Comparison of ENCODE assay signal across 7 mouse cellular contexts in the genomic region with DNA sequence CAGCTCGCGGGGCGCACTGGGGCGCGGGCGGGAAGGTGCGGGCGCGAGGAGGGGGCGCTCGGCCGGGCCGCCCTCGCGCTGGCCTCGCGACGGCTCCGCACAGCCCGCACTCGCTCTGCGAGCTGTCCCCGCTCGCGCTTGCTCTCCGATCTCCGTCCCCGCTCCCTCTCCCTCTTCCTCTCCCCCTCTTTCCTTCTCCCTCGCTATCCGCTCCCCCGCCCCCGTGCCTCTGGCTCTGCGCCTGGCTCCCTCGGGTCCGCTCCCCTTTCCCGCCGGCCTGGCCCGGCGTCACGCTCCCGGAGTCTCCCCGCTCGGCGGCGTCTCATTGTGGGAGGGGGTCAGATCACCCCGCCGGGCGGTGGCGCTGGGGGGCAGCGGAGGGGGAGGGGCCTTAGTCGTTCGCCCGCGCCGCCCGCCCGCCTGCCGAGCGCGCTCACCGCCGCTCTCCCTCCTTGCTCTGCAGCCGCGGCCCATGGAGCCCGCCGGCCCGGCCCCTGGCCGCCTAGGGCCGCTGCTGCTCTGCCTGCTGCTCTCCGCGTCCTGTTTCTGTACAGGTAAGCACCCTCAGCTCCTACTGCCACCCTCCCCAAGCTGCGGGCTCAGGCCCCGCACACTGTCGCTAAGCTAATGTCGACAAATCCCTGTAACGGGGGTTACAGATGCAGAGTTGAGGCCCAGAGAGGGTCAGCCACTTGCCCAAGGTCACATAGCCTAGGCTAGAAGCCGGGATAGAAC. TPM values are rescaled to one million over a fixed set of nuclear protein-coding genes. Genes with fewer than 3 reads are reported as not detected.
A peak's percentile ranks its signal among the peaks of the same experiment; 100 is the strongest.
DNase-seq lines count a peak whose midpoint lies in the region; ATAC-seq and TF ChIP-seq lines count a peak whose summit lies in the region.

No protein-coding gene starts in this region.

- H3K27me3 ChIP-seq in embryonic facial prominence, embryonic 11.5 days (ENCODE audit: control insufficient read depth, insufficient read depth, low read length): no peaks in the 10 kb centered on the region
- no peaks in the 10 kb centered on the region for H3K27me3 ChIP-seq in kidney, adult 2 months (replicated peaks; ENCODE audit: control insufficient read depth, insufficient read depth, low read length)
- peaks cover 28% of the 10 kb centered on the region for H3K27me3 ChIP-seq in limb, embryonic 12.5 days
- no peaks in the 10 kb centered on the region for H3K27me3 ChIP-seq in midbrain, embryonic 14.5 days (ENCODE audit: control insufficient read depth, insufficient read depth, low read length)
- H3K27me3 ChIP-seq in splenic B cell, adult 2 months (ENCODE audit: control insufficient read depth, insufficient read depth, low read length, poor library complexity, severe bottlenecking): no peaks in the 10 kb centered on the region

- peak; percentile 81 for DNase-seq in embryonic facial prominence, embryonic 11.5 days (ENCODE audit: low spot score)
- DNase-seq in heart, adult 18-20 months: peak; percentile 91 to 92
- DNase-seq in kidney, adult 2 months: peak; percentile 84
- peak; percentile 89 for DNase-seq in midbrain, embryonic 14.5 days
- DNase-seq in splenic B cell, adult 2 months (ENCODE audit: low read depth, low spot score): peak; percentile 43

- H3K36me3 ChIP-seq in embryonic facial prominence, embryonic 11.5 days (replicated peaks; ENCODE audit: control insufficient read depth, insufficient read depth, low read depth, low read length): no peaks in the 10 kb centered on the region
- no peaks in the 10 kb centered on the region for H3K36me3 ChIP-seq in kidney, adult 2 months (ENCODE audit: control insufficient read depth, insufficient read depth, low read length)
- H3K36me3 ChIP-seq in limb, embryonic 12.5 days: no peaks in the 10 kb centered on the region
- H3K36me3 ChIP-seq in midbrain, embryonic 14.5 days (ENCODE audit: control insufficient read depth, insufficient read depth, low read length): no peaks in the 10 kb centered on the region
- no peaks in the 10 kb centered on the region for H3K36me3 ChIP-seq in splenic B cell, adult 2 months (ENCODE audit: control insufficient read depth, insufficient read depth, low read length, poor library complexity, severe bottlenecking)

- 0% methylated on average over 50 of the region's 77 CpGs for WGBS in embryonic facial prominence, embryonic 11.5 days
- 6% methylated on average over 61 of the region's 77 CpGs for WGBS in kidney, adult 2 months
- under 1% methylated on average over 47 of the region's 77 CpGs for WGBS in limb, embryonic 12.5 days
- under 1% methylated on average over 56 of the region's 77 CpGs for WGBS in midbrain, embryonic 14.5 days

- peak overlapping the region; percentile 90 for H3K4me2 ChIP-seq in embryonic facial prominence, embryonic 11.5 days (ENCODE audit: low read depth, low read length)
- peak overlapping the region; percentile 88 for H3K4me2 ChIP-seq in limb, embryonic 12.5 days
- H3K4me2 ChIP-seq in midbrain, embryonic 14.5 days (ENCODE audit: low read length): peak overlapping the region; percentile 82

- peak; percentile 73 for ATAC-seq in embryonic facial prominence, embryonic 11.5 days (replicated peaks; ENCODE audit: insufficient number of reproducible peaks, low FRiP score, low TSS enrichment, low read depth)
- peak; percentile 77 for ATAC-seq in limb, embryonic 12.5 days (ENCODE audit: insufficient number of reproducible peaks, insufficient read depth, low FRiP score, low TSS enrichment, low read depth)
- peak; percentile 80 for ATAC-seq in midbrain, embryonic 14.5 days (ENCODE audit: low FRiP score, low TSS enrichment)

- no peak for TF ChIP-seq POLR2A in bone marrow macrophage, adult 2 months (IDR thresholded peaks at IDR 0.05; ENCODE audit: borderline replicate concordance, low read depth, low read length)
- peak; percentile 11 for TF ChIP-seq POLR2A in kidney, adult 2 months (IDR thresholded peaks at IDR 0.05; ENCODE audit: low read depth, low read length)

- H3K4me3 ChIP-seq in bone marrow macrophage, adult 2 months (ENCODE audit: insufficient read depth, low read length): peak overlapping the region; percentile 75
- peak overlapping the region; percentile 69 for H3K4me3 ChIP-seq in embryonic facial prominence, embryonic 11.5 days (ENCODE audit: low read depth, low read length)
- peak overlapping the region; percentile 84 for H3K4me3 ChIP-seq in kidney, adult 2 months (ENCODE audit: insufficient read depth, low read depth, low read length)
- peak overlapping the region; percentile 67 for H3K4me3 ChIP-seq in limb, embryonic 12.5 days (replicated peaks)
- peak overlapping the region; percentile 77 for H3K4me3 ChIP-seq in midbrain, embryonic 14.5 days (replicated peaks; ENCODE audit: low read depth, low read length)

- H3K9me3 ChIP-seq in embryonic facial prominence, embryonic 11.5 days (replicated peaks; ENCODE audit: control insufficient read depth, low read length): no peaks in the 10 kb centered on the region
- no peaks in the 10 kb centered on the region for H3K9me3 ChIP-seq in limb, embryonic 12.5 days
- no peaks in the 10 kb centered on the region for H3K9me3 ChIP-seq in midbrain, embryonic 14.5 days (ENCODE audit: control insufficient read depth, low read length)

- no peak for TF ChIP-seq CTCF in bone marrow macrophage, adult 2 months (IDR thresholded peaks at IDR 0.05; ENCODE audit: low read depth, low read length)
- TF ChIP-seq CTCF in kidney, adult 2 months (conservative IDR thresholded peaks at IDR 0.05; ENCODE audit: insufficient read depth, insufficient read length, low read depth, low read length): no peak

- peak overlapping the region; percentile 86 for H3K9ac ChIP-seq in embryonic facial prominence, embryonic 11.5 days (replicated peaks; ENCODE audit: low read length)
- peak overlapping the region; percentile 85 for H3K9ac ChIP-seq in limb, embryonic 12.5 days (replicated peaks)
- peak overlapping the region; percentile 84 for H3K9ac ChIP-seq in midbrain, embryonic 14.5 days (replicated peaks; ENCODE audit: low read length)

- H3K4me1 ChIP-seq in bone marrow macrophage, adult 2 months (ENCODE audit: control insufficient read depth, insufficient read depth, low read length): peaks cover 48% of the 10 kb centered on the region
- no peaks in the 10 kb centered on the region; the same call in 1 of the 2 replicates for H3K4me1 ChIP-seq in embryonic facial prominence, embryonic 11.5 days (ENCODE audit: control insufficient read depth, insufficient read depth, low read length)
- peaks cover 10% of the 10 kb centered on the region; the same call in 1 of the 2 replicates for H3K4me1 ChIP-seq in kidney, adult 2 months (ENCODE audit: control insufficient read depth, insufficient read depth, low read length)
- H3K4me1 ChIP-seq in limb, embryonic 12.5 days (replicated peaks): peaks cover 20% of the 10 kb centered on the region
- peaks cover 20% of the 10 kb centered on the region for H3K4me1 ChIP-seq in midbrain, embryonic 14.5 days (ENCODE audit: control insufficient read depth, insufficient read depth, low read length)

- H3K27ac ChIP-seq in bone marrow macrophage, adult 2 months (ENCODE audit: insufficient read depth, low read depth, low read length): peak overlapping the region; percentile 100
- peak overlapping the region; percentile 83 for H3K27ac ChIP-seq in embryonic facial prominence, embryonic 11.5 days (replicated peaks; ENCODE audit: low read depth, low read length)
- H3K27ac ChIP-seq in kidney, adult 2 months (ENCODE audit: insufficient read depth, low read depth, low read length): peak overlapping the region; percentile 87
- peak overlapping the region; percentile 85 for H3K27ac ChIP-seq in limb, embryonic 12.5 days
- peak overlapping the region; percentile 89 for H3K27ac ChIP-seq in midbrain, embryonic 14.5 days (replicated peaks; ENCODE audit: low read depth, low read length)

RNA-seq across cellular contexts. Expression of a gene that starts 0.7 kb away (rescaled TPM):
- 1,284 and 1,400 TPM in 2 replicates for polyA plus RNA-seq in bone marrow macrophage, adult 2 months (2012; ENCODE audit: insufficient read depth, insufficient read length, missing spikeins)
- 20.9 and 21.2 TPM in 2 replicates for polyA plus RNA-seq in embryonic facial prominence, embryonic 11.5 days (2014; fragmentation: Nextera tagmentation; extraction: Ambion mirVana)
- total RNA-seq in heart, adult 18-20 months (2021): 10 to 100 TPM; 27.5 to 29.4 TPM
- 106 and 110 TPM in 2 replicates for polyA plus RNA-seq in kidney, adult 2 months (2012; rRNA removed)
- 17.0 and 17.8 TPM in 2 replicates for polyA plus RNA-seq in limb, embryonic 12.5 days (2016; fragmentation: Nextera tagmentation; extraction: Ambion mirVana)
- 28.3 and 35.7 TPM in 2 replicates for polyA plus RNA-seq in midbrain, embryonic 14.5 days (2014; fragmentation: Nextera tagmentation; extraction: Ambion mirVana)

RNA-seq across cellular contexts. Expression of a gene that starts 56.9 kb away (rescaled TPM):
- 0.28 and 0.41 TPM in 2 replicates for polyA plus RNA-seq in bone marrow macrophage, adult 2 months (2012; ENCODE audit: insufficient read depth, insufficient read length, missing spikeins)
- not detected in 2 replicates for polyA plus RNA-seq in embryonic facial prominence, embryonic 11.5 days (2014; fragmentation: Nextera tagmentation; extraction: Ambion mirVana)
- not detected for total RNA-seq in heart, adult 18-20 months (2021)
- polyA plus RNA-seq in kidney, adult 2 months (2012; rRNA removed): not detected in 2 replicates
- not detected in 2 replicates for polyA plus RNA-seq in limb, embryonic 12.5 days (2016; fragmentation: Nextera tagmentation; extraction: Ambion mirVana)
- polyA plus RNA-seq in midbrain, embryonic 14.5 days (2014; fragmentation: Nextera tagmentation; extraction: Ambion mirVana): not detected in 2 replicates

Comparison
In these comparisons a context has a peak if more than half of its experiments do, and no peak if none do; other contexts are left out.
1. Peak in every context shown above with its lines: DNase-seq, ATAC-seq, H3K4me3 ChIP-seq and H3K27ac ChIP-seq.
2. RNA of a gene that starts 0.7 kb away (polyA plus RNA-seq): 1,284 to 1,400 TPM in bone marrow macrophage, adult 2 months; 106 to 110 TPM in kidney, adult 2 months, 28.3 to 35.7 TPM in midbrain, embryonic 14.5 days, 20.9 to 21.2 TPM in embryonic facial prominence, embryonic 11.5 days and 17.0 to 17.8 TPM in limb, embryonic 12.5 days; every median in the first group is over 10 times any median in the second.